Mouse (Mus musculus) c-Kit-positive CD71-positive TER-119-negative erythroid progenitor cells, embryonic 14.5 days (primary cell): ENCODE results near the gene Grb14.

Experiments used
- DNase-seq: peaks from one replicate; pipeline ENCODE4 v3.0.0-alpha.2; 2013; ENCODE audit warnings: low read depth

Gene Grb14

DNA sequence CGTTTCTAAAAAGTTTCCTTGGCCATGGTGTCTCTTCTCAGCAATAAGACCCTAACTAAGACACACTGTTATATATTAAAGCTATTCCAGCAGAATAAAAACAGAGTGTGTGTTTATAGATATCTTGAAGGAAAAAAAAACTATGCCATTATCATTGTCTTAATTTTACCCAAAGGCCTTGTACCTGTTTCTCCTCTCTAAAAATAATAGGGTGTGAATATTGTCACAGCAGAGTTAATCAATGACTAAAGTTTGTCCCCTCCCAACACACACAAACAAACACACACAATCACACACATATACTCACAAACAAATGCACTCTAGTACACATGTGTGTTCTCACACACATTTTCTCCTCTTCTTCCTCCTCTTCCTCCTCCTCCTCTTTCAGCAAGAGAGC, at the start of gene Grb14:
Gene Grb14 (minus strand): TSS at position 101 of the 400 bp plus-strand sequence.
- no peak for DNase-seq

DNA sequence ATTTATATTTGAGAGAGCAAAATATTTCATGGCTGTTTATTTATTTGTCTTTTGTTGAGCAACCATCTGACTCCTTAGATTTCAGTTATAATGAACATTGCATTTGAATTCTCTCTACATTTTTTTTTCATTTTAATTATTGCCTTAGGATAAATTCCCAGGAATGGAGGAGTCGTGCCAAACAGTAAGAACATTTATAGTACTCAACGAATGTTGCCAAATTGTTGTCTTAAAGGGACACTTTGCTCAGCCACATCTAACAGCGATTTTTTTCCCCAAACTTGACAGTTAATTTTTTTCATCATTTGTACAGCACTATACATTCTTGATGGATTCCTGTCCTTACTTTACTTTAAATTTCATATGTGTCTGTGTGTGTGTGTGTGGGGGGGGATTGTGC, 47.4 kb upstream of the Grb14 start:
- no peak for DNase-seq

DNA sequence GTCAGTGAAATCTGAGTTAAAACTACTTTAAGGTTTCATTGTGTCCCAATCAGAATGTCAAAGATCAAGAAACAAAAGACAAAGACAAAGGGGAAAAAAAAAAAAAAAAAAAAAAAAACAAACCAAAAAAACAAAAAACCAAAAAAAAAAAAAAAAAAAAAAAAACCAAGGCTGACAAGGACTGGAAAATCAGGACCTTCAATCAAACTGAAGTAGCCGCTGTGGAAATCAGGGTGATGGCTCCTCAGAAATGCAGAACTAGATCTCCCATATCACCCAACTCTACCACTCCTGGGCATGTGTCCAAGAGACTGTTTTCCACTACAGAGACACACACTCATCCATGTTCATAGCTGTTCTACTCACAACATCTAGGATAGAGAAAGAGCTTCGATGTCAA, 29.0 kb upstream of the Grb14 start:
- no peak for DNase-seq

DNA sequence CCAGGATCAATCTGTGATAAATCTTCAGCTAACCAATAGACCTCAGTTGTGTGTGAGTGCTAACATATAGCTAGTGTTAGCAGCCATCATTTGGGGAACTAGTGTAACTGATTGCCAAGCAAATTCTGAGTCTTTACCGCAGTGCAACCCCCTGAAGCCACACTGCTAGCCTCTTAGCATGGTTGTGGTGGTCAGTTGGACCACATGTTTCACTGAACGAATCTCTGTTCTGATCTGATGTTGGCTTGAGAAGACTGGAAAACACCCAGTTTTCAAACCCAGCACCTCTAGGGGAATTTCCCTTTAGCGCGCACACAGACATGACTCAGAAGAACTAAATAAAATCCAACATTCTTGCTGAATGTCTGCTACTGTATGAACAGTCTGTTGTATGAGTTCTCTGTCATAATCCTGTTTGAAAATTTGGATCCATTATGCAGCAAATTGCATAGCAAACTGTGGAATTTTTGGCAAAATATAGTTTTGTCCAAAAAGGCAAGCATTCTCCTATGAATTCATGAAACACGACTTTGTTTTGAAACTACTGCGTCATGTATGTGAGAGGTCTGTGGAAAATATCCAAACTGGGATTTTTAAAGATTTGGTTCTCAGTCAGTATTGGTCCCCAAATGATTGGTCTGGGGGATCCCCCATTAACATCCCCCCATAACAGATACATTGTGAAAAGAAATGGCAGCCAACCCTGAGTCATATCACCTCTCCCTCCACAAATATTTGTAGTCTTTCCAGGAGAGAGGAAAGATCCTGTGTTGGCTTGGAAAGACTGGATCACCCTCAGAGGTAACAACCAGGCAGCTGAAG, 27.6 kb upstream of the Grb14 start:
- no peak for DNase-seq

DNA sequence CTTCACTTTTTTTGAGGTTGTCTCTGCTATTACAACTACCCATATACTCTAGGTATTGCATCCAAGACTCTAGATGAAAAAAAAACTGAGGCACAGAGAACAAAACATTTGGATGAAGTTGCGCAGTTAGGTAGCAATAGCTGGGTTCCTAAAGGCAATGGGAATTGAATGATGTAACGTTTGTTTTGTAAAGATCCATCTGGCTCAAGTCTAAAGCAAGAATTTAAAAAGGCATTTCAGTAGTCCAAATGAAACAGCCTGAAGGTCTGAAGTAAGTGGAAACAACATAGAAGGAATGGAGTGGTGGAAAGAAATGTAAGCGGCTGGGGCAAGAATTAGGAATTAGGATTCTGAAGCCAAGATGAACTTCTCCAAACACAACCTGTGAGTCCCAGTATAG, 26.0 kb upstream of the Grb14 start:
- no peak for DNase-seq

DNA sequence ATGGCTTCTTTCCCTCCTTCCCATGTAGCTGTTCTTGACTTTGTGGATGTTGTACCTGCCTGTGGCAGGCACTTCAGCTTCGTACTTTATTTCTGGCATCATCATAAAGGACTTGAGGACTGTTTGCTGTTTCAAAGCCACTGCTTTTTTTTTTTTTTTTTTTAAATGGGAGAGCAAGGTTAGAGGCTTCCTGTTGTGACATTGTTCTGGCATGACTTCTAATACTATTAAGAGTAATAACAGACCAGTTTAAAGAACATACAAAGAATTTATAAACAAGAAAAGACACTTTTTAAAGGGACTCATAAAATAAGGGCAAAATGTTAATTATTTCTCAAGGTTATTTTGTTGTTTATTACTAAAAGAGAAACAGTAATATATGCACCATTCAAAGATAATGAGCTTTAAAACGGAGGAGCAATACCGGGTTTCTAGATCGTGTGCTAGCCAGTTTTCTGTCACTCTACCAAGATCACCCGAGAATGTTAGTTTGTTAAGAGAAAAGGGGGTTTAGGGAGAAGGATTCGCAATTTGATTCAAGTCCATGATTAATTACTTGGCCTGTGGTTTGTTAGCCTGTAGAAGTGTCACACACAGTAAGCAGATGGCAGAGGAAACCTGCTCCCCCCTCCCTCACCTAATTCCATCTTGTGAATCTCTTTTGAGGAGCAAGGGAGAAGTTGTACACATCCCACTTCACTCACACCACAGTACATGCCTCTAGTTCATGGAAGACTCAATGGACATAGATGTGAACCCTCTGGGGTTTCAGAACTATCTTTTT, 23.6 kb upstream of the Grb14 start:
- DNase-seq = no peak

DNA sequence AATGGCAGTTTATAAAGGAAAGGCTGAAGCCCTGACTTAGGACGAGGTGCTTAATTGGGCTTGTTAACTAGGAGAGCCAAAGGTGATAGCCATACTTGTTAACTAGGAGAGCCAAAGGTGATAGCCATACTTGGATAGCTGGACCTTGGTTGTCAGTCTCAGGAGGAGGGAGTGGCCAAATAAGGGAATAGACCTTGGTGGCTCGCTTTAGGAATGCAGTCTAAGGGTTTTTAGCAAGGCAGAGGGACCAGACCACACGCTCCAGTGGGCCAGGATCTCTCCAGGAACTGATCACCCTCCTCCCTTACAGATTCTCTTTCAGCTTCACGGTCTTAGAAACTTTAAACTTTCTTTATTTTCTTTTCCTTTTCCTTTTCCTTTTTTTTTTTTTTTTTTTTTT, 13.4 kb upstream of the Grb14 start:
- DNase-seq = no peak

DNA sequence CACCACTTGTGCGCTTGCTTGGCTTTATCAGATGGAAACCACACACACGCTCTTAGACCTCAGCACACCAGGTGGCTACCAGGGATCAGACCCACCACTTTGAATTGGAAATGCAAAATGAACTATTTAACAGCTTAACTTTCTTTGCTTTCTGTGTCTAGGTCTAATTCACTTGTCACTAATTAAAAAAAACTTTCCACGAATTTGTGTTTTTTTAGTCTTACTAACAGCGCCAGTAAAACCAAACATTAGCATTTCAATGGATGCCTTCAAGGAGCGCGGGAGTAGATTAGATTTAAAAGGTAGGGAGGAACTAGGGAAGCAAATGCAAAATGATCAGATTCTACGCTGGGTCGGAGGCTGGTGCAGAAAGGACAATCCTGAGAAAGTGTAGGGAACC, 12.8 kb upstream of the Grb14 start:
- DNase-seq = no peak

DNA sequence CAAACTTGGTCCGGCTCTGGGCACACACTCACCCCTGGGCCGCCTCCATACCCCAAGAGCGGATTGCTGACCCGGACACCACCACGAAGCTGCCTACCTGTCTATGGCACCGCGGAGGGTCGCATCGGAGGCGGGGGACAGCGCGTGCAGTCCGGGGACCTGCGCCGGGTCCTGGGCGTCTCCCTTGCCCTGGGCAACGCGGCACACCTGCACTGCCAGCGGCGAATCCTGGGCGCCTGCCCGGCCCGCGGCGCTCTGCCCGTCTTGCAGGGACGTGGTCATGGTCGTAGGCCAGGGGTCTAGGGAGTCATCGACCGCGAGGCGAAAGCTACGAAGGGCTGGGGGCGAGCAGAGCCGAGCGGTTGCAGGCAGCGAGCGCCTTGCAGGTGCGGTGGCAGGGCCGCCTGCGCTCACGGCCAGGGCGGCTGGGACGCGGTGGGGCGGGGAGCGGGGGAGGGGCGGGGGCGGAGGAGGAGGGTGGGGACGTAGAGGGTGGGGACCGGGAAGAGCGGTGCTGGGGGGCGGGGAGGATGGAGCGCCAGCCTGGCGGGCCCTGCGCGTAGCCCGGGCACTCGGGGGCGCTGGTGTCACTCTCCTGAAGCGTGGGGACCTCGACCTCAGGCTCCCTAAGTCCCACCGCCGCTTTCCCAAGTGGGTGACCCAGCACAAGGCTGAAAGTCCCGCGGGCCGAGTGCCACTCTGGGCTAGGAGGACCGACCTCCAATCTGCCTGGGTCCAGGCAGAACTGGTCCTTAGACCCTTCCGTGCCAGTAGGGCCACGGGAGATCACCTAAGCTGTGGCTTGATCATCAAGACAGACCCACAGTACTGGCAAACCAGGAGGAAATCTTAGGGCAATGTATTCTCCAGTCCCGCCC, 2.2 kb downstream of the Grb14 start:
- DNase-seq = no peak

DNA sequence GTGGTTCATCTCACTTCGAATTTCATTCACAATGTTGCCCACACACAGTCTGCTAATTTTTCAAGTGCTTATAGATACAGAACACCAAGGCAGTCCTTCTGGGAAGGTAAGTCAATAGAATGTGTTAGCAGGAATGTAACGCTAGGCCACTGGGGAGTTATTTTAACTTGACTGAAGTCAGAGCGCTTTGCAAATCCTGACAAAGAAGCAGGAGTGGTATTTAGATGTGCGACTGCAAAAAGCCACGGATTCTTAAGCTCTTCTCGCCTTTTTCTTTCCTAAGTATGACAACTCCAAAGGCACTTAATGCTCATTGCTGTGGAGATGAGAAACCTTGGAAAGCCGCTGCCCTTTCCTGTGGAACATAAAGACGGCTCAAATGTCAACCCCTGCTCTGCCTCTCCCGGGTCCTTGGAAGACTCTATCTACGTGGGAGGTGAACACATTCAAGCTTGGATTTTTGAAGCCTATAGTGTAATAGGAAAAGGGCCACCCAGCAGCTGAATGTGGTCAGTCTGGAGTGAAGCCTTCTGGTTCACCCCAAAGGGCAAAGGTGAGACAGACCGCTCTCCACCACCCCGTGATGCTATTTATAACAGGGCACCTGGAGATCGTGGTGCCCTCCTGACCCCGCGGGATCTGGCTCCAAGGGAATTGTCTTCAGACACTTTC, 3.0 kb downstream of the Grb14 start:
- DNase-seq = no peak

DNA sequence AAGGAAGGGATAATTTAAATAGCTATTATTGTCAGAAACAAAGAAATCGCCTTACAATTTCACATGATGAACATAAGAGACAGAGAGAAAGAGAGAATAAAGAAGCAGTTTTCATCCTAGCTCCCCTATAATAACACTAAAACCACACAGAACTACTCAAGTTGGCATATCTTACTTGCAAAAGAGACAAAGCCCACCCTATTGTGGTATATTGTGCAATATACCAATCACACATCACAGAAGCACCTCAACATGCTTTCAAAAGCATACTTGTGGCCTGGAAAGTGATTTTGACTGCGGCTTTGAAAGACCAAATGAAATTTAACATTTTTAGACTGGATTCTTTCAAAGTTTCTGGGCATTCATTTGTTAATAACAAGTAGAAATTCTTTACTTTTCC, 7.4 kb downstream of the Grb14 start:
- no peak for DNase-seq

DNA sequence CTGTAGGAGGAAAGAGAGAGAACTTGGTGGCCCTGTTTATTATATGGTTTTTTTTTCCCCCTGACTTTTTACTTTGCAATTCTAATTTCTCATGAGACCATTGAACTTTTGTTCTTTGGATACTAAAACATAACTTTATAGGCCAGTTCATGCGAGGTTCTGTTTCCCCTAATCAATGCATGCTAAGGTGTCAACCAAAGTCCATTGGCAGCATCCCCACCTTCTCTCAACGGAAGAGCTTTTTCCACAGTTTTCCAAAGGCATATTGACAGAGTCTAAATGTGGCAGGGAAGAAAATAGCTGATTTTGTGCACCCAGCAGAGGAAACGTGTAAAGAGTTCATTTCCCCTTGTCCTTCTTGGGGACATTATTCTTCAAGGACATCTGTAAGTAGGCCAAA, 10.2 kb downstream of the Grb14 start:
- no peak for DNase-seq

DNA sequence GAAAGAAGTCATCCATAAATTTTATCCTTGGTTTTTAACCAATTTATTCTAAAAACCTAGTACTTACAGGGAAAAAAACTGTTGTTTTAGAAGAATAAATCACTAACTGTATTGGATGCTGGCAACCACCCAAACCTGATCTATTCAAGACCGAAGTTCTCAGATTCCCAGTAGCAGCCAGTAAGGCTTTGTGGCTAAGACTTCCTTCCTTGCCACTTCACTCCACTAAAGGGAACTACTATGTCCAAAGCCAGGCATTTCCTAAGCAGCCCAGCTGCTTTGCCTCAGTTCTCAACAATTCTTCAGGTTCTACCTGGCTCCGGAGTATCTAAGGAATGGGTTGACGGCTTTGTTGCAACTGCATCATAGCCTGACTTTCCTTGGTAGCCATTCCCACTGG, 14.7 kb downstream of the Grb14 start:
- DNase-seq = no peak

DNA sequence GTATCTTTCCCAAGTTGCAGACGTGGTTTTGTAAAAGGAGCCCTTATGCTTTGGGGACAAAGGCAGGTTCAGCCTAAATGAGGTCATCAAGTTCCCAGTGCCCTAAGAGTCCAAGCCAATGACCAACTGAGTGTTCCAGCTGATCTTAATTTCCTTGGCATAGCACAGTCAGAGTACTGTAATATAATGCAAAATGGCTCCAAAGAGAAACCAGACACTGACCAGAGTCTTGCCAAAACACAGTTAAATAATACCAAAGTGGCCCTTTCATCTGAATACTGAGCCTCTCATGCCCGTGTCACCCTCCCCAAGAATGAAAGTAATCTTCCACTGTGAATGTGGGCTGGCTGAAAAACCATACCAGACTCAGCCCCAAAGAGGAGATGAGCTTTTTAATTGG, 17.4 kb downstream of the Grb14 start:
- DNase-seq = no peak

DNA sequence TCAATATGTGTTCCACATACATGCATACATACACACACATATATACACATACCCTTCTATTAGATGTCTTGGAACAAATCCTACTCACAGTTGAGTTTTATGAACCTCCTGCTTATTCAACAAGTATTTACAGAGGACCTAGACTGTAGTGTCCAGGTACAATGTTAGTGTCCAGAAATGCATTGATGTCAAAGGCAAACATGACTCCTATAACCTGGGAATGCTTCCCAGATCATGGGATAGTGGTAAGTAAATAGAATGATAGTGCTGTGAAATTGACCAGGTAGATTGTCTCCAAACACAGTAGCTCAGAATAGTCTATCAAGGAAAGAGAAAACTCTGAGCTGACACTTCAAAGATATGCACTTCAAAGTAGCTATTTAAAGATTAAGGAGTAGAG, 19.7 kb downstream of the Grb14 start:
- no peak for DNase-seq

DNA sequence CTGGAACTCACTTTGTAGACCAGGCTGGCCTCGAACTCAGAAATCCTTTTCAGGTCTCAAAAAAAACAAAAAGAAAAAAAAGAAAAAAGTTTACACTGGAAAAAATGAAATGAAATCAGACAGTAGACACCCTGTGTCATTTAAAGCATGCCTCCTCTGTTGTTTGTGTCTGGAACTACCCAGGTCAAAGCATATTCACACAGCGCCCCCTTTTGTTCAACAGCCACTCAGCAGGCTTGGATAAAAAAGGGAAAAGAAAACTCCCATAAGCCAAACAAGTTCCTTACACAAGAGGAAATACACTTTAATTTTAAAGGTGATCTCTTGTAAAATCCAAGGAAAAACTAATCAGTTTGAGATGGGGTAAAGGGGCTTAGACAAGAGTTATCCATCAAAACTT, 21.4 kb downstream of the Grb14 start:
- no peak for DNase-seq

DNA sequence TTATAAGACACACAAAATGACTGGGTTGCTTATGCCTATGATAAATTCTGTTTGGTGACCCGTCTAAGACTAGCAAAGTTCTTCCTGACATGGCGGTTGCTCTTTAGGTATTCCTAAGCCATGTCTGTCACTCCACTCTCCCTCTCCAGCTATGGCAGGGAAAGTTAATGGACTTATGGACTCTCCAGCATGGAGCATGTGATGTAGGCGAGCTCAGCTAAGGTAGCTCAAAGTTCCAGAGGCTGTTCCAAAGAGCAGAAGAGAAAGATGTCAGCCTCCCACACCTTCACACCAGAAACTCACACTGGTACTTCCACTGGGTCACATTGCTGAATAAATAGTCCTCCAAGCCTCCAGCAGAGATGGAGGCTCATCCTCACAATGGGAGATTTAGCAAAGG, 22.2 kb downstream of the Grb14 start:
- no peak for DNase-seq

DNA sequence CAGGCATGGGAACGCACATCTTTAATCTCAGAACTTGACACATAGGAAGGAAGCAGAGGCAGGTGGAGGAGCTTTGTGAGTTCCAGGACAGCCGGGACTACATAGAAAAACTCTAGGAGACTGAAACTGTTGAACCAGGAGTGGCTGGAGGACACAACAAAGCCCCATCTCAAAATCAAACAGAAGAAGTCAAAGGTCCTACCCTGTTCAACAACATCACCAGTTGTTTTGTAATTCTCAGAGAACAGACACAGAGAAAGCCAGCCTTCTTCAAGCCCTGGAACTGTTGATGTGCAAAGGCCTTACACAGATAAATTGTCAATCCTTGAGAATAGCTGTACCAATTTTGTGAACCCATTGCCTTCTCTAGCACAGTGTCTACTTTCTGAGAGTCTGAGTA, 29.7 kb downstream of the Grb14 start:
- DNase-seq = no peak

DNA sequence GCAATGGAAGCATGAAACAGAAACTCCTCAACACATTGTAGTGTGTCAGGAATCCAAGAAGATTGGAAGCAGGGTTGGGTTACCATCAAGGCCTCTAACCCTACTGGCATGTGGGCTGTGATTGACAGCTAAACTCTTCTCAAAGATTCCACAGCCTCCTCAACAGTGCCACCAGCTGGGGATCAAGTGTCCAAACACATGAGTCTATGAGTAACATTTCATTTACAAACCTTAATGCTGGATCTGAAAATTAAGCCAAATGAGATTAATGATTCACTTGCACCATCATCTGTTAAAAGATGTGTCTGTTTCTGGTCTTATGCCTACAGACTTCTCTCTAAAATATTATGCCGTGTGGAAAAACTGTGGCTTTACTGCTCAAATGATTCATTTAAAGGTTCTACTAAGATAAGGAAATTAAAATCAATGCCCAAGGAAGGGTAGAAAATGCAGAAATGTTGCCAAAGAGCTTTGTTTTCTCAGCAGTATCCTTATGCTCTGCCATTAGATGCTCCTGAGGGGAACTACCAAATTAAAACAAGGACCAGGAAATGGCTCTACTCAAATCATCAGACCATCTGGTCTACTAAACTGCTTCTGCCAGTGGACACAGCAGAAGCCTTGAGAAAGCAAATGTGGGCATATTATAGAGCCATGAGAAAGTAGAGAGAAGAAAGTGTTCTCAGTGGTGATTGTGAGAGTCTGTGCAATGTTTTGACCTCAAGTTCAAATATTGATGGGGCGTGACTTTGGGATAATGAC, 35.2 kb downstream of the Grb14 start:
- no peak for DNase-seq

DNA sequence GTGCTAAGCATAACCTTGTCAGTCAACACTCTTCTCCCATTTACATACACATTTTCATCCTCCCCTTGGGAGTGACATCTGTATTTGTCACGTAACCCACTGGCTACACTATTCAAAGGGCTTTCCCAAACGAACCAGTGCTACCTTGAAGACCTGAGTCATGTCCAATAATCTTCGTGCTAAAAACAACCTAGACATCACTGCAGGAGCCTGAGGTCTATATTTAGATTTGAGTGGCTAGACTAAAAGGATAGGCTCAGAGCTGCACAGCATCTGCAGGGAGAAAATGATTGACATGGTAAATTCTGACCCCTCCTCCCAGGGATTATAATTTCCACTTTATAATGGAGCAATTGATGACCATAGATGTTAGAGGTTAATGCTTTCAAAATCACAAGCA, 37.0 kb downstream of the Grb14 start:
- no peak for DNase-seq

DNA sequence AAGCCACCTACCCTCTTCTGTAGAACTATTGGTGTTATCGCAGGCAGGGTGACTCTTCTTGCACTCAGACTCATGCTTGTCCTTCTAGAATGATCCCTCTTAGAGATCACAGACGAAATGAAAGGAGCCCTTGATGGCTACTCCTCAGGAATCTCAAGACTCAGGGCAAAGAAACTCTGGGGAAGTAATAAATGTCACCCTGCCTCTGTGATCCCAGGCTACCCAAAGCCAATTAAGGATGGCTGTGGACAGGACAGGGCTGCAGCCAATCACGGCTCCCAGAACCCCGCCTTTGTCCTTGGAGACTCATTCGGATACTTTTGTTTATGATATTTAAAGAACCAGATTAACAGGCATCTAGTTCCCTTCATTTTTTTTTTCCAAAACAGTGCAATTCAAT, 49.2 kb downstream of the Grb14 start:
- DNase-seq = no peak
